Mouse (Mus musculus) embryonic fibroblast, embryonic 13.5 days (primary cell): ENCODE results near the gene AL607142.1. TPM values are rescaled to one million over a fixed set of nuclear protein-coding genes. Genes with fewer than 3 reads are reported as not detected.

Experiments used
- H3K27ac ChIP-seq: 2 replicates; pipeline ENCODE4 v1.5.1; 2012; ENCODE audit warnings: low read length, control low read depth, inconsistent platforms; ENCODE audit not compliant: insufficient read depth
- H3K4me1 ChIP-seq: 2 replicates; pipeline ENCODE4 v1.6.1; 2011; ENCODE audit warnings: low read length; ENCODE audit not compliant: control insufficient read depth, insufficient read depth
- H3K4me3 ChIP-seq: 2 replicates; pipeline ENCODE4 v1.5.1; 2011; ENCODE audit warnings: mild to moderate bottlenecking, control low read depth, low read length; ENCODE audit not compliant: insufficient read depth
- CTCF ChIP-seq: IDR thresholded peaks from 2 replicates; pipeline ENCODE4 v1.5.1; 2011; ENCODE audit warnings: mild to moderate bottlenecking, control low read depth, low read length, moderate library complexity, borderline replicate concordance; ENCODE audit not compliant: insufficient read depth
- POLR2A ChIP-seq: IDR thresholded peaks from 2 replicates; pipeline ENCODE4 v1.6.1; 2011; ENCODE audit warnings: low read depth, mild to moderate bottlenecking, control low read depth, low read length, moderate library complexity
- polyA plus RNA-seq: library from polyadenylated mRNA; stranded (reverse); fragments of >200 nt; gene quantifications from 2 replicates; pipeline ENCODE4 v1.2.4, GENCODE M21; 2011; ENCODE audit warnings: low read depth; ENCODE audit not compliant: missing spikeins, insufficient read length

Gene AL607142.1
- polyA plus RNA-seq, 1 experiment = not detected

GRCm38 (mm10) chr4:120037007-120037406 lies 27.8 kb upstream of the AL607142.1 start:
- Histone ChIP-seq H3K27ac (no peak overlapping the region), H3K4me3 (no peak overlapping the region), H3K4me1 (no peaks in the 10 kb centered on the region)
- no peak for TF ChIP-seq CTCF
- no peak for TF ChIP-seq POLR2A

DNA sequence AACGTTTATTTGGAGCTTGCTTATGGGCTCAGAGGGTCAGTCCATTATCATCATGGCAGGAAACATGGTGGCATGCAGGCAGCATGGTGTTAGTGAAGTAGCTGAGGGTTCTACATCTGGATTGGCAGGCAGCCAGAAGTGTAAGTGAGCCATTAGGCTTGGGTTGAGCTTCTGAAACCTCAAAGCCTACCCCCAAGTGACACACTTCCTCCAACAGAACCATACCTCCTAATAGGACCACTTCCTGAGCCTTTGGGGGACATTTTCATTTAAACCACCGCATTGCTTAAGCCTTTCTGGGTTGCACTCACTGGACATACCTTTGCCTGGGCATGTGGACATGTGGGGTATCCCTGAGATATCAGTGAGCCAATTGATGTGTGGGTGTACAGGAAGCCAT lies 23.3 kb upstream of the AL607142.1 start:
- no peaks in the 10 kb centered on the region for H3K4me1 ChIP-seq
- no peak overlapping the region for H3K27ac ChIP-seq

GRCm38 (mm10) chr4:120042480-120042879 lies 22.3 kb upstream of the AL607142.1 start:
- TF ChIP-seq CTCF (no peak), POLR2A (no peak)
- no peaks in the 10 kb centered on the region for H3K4me1 ChIP-seq

More for the DNA sequence above, 23.3 kb upstream of the AL607142.1 start:
- TF ChIP-seq POLR2A (no peak), CTCF (no peak)
- no peak overlapping the region for H3K4me3 ChIP-seq

DNA sequence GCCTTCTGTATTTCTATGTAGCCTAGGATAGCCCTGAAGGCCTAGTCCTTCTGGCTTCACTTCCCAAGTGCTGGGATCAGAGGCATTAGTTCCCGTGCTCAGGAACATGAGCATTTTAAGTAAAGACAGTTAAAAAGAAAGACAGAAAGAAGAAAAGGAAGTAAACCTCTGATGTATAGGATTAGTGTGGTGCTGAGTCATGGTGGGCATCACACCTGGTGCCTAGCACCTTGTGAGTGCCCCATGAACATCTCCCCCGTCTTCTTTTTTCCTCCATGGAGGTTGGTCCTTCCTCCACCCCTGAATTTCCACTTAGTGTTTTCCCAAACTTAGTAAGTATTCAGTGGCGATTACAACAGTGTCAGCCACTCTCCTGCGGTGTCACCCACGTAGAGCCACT lies 20.2 kb upstream of the AL607142.1 start:
- TF ChIP-seq POLR2A = no peak
- TF ChIP-seq CTCF = no peak
- Histone ChIP-seq H3K27ac (no peak overlapping the region), H3K4me1 (no peaks in the 10 kb centered on the region), H3K4me3 (no peak overlapping the region)

More at GRCm38 (mm10) chr4:120042480-120042879, 22.3 kb upstream of the AL607142.1 start:
- Histone ChIP-seq H3K4me3 (no peak overlapping the region), H3K27ac (no peak overlapping the region)

GRCm38 (mm10) chr4:120045131-120045537 lies 19.7 kb upstream of the AL607142.1 start:
- no peak overlapping the region for H3K4me3 ChIP-seq
- no peak overlapping the region for H3K27ac ChIP-seq
- H3K4me1 ChIP-seq = no peaks in the 10 kb centered on the region
- TF ChIP-seq POLR2A (no peak), CTCF (no peak)

GRCm38 (mm10) chr4:120045871-120046270 lies 18.9 kb upstream of the AL607142.1 start:
- TF ChIP-seq POLR2A = no peak
- TF ChIP-seq CTCF = no peak
- no peak overlapping the region for H3K4me3 ChIP-seq
- H3K27ac ChIP-seq = no peak overlapping the region
- H3K4me1 ChIP-seq = no peaks in the 10 kb centered on the region

- no peak for TF ChIP-seq POLR2A
- TF ChIP-seq CTCF = no peak
- H3K4me3 ChIP-seq = no peak overlapping the region
- H3K4me1 ChIP-seq = no peaks in the 10 kb centered on the region
- no peak overlapping the region for H3K27ac ChIP-seq
Observed at GRCm38 (mm10) chr4:120047060-120047459, 17.7 kb upstream of the AL607142.1 start.

GRCm38 (mm10) chr4:120048274-120048673 lies 16.5 kb upstream of the AL607142.1 start:
- no peak overlapping the region for H3K27ac ChIP-seq
- H3K4me1 ChIP-seq = no peaks in the 10 kb centered on the region
- TF ChIP-seq CTCF (no peak), POLR2A (no peak)
- no peak overlapping the region for H3K4me3 ChIP-seq

GRCm38 (mm10) chr4:120049857-120050256 lies 14.9 kb upstream of the AL607142.1 start:
- Histone ChIP-seq H3K4me3 (no peak overlapping the region), H3K27ac (no peak overlapping the region), H3K4me1 (no peaks in the 10 kb centered on the region)
- TF ChIP-seq POLR2A = no peak
- no peak for TF ChIP-seq CTCF

GRCm38 (mm10) chr4:120052481-120052880 lies 12.3 kb upstream of the AL607142.1 start:
- Histone ChIP-seq H3K27ac (no peak overlapping the region), H3K4me1 (no peaks in the 10 kb centered on the region), H3K4me3 (no peak overlapping the region)
- TF ChIP-seq POLR2A (no peak), CTCF (no peak)

DNA sequence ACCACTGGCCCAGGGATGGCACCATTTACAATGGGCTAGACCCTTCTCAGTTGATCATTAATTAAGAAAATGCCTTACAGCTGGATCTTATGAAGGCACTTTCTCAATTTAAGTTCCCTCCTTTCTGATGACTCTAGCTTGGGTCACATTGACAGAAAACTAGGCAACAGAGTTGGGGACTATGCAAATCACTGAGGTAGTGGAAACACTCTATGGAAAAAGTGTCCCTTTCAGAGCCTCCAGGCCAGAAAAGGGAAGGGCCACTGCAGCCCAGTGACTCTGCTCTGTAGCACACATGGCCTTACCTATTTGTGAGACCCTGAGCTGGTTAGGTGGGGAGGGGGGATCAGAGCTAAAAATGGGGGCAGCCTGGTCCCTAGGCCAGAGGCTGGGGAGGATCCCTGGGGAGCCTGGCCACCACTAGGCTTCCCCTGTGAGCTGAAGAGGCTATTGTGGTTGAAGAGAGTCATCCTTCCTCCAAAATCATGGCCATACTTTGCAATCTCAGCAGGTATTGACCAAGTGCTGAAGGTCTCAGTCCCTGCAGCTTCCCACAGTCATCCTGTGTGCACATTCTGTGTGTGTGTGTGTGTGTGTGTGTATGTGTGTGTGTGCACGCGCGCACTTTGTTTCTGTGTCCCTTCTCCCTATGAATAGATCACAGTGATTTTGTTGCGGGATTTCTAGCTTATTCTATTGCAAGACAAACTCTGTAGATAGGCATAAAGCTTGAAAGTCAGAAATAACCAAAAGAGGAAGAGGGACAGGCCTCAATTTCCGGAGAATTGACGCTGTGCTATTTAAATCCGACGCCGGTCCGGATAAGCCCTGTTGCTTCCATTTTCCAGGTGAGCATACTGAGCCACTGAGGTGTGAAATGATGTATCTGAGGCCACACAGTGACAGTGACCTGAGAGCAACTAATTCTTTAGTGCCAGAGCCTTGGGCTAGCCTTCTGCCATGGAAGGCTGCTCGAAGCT lies 11.5 kb upstream of the AL607142.1 start:
- TF ChIP-seq CTCF (no peak), POLR2A (no peak)
- H3K4me1 ChIP-seq = no peaks in the 10 kb centered on the region
- H3K4me3 ChIP-seq = no peak overlapping the region
- H3K27ac ChIP-seq = no peak overlapping the region
